Mouse (Mus musculus): ENCODE data around the gene Ccr4.

Gene Ccr4

DNA sequence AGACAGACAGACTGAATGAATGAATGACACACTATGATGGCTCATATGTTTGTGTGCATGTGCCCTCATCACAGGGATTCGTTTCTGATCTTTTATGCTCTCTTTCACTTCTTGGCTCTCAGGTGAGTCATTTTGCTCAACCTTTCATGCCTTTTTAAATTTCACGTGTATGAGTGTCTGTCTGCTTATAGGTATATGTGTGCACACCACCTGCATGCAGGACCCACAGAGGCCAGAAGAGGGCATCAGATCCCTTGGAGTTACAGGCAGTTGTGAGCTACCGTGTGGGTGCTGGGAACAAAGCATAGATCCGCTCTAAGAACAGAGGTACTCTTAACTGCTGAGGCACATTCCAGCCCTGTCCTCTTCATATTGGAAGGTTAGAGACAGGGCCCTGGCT, 36.0 kb downstream of the Ccr4 start:
- DNase-seq (ENCODE audit: low spot score), result no peak

DNA sequence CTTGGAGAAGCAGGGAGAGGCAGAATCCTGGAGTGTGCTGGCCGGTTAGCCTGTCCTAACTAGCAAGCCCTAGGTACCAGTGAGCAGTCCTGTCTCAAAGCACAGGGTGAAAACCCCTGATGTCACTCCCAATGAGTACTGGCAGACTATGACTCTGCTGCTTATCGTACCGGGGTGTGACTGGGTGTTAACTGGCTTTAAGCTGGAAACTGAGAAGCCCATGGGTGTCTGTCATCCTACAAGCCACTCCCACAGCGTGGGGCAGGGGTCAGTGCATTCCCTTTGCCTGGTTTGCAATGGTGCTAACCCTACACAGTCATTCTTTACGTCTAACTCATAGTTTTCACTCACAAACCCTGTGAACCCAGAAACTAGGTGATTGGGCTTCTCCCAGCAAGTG, 36.5 kb downstream of the Ccr4 start:
- DNase-seq (ENCODE audit: low spot score), result no peak

DNA sequence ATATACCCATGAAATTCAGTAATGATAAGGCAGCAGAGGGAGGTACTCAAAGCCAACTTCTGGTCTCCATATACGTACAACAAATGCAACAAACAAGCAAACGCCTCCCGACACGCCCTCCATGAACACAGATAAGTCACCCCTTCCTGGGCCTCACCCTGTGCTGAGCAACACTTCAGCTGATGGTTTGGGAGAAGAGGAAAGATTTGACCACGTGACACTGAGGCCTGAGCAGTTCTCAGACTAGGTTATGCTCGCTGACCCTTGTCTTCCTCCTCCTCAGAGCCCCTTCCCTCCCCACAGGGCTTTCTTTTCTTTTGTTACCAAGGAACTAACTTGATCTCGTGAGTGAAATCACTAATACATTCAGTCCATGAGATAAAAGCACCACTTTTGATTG, 37.8 kb downstream of the Ccr4 start:
- DNase-seq (ENCODE audit: low spot score), result no peak

DNA sequence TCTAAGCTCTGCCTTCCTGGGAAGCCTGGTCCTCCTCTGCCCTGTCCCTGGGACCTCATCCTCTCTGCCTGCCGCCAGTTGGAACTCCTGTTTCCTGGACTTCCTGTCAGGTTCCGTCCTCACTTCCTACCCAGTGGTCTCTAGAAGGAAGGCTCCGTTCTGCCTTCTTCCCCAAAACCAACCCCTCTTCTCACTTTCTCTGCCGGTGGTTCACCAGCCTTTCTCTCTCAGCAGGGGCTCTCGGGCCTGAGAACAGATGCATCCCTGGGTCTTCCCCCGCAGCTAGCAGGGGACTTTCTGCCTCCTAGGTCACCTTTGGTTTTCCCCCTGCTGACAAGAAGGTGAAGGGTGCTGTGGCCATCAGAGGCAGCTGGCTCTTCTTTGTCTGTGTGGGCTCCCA, 39.3 kb downstream of the Ccr4 start:
- DNase-seq (ENCODE audit: low spot score), result no peak

DNA sequence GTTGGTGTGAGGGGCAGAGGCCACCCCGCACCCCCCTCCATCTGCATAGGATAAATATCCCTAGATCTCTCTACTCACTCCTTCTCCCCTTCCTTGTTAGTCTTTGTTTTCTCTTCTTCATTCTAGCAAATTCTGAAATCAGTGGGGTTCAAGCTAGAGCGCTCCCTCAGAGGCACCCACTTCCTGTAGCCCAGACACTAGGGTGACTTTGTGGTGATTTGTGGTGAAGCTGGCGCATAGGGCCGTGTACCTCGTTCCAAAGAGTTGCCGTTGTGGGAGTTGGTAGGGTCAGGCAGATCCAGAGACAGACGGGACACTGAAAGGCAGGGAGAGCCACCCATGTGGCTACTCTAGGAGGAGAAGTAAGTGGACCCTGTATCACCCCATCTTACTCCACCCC, 42.1 kb downstream of the Ccr4 start:
- no peak for DNase-seq (ENCODE audit: low spot score)

DNA sequence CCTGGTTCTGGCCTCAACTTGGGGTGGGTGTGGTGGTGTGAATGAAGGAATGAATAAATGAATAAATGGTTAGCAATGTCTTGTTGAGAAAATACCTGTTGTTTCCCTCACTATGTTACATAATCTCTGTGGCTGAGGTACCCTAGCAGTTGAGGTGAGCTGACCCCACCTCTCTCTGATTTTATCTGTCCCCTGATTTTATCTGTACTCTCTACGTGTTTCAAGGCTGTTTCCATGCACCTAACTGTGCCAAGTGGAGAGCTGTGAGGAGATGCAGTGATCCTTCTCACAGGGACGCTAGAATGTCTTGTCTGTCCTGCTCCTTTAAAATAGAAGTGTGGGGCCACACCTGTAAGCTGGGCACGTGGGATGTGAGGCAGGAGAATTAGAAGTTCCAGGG, 46.3 kb downstream of the Ccr4 start:
- no peak for DNase-seq (ENCODE audit: low spot score)

DNA sequence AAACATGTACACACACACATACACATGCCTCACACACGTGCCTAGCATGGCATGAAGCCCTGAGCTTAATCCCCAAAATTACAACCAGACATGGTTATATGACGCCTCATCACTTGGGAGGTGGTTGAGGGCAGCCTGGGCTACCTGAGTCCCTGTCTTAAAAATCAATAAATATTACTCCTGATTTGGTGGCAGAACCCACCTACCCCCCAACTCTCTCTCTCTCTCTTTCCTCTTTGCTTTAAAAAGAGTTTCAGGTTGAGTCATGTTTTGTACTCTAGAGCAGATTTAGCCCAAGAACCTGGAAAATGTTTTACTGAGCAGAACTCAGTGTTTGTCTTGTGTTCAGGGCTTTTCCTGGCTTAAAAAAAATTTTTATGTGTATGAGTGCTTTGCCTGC, 49.3 kb downstream of the Ccr4 start:
- no peak for DNase-seq (ENCODE audit: low spot score)

DNA sequence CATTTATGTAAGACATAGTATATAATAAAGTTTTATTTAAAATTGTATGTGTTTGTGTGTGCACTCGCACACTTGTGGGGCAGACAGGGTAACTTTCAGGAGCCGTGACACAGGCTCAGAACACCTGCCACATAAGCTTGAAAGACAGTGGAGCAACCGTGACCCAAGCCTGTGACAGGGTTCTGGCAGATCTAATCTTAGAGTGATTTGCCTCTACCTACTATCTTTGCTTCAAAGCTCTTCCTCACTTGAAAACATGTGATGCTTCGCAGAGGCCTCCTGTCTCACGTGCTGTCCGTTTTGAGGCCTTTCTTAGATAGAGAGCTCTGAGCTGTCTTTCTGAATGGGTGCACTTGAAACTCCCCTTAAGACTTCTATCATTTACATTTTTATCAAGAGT, 52.3 kb downstream of the Ccr4 start:
- DNase-seq (ENCODE audit: low spot score), result no peak

DNA sequence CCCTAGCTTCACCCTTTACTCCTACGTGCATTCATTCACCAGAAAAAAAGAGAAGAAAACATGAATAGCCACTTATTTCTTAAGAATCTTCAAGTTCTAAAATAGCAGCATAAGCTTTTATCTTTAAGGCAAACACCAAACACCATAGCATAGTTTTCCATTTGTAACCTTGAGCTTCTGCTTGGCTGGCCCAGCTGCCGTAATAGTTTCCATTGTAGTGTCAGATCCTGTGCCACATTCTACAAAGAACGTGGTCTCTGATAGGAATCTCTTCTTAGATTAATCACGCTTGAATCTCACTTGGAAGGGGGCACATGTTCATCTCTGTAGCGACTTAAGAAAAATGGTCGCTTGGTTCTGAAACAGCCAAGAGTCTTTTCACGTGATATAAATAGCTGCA, 53.1 kb downstream of the Ccr4 start:
- DNase-seq (ENCODE audit: low spot score), result no peak

DNA sequence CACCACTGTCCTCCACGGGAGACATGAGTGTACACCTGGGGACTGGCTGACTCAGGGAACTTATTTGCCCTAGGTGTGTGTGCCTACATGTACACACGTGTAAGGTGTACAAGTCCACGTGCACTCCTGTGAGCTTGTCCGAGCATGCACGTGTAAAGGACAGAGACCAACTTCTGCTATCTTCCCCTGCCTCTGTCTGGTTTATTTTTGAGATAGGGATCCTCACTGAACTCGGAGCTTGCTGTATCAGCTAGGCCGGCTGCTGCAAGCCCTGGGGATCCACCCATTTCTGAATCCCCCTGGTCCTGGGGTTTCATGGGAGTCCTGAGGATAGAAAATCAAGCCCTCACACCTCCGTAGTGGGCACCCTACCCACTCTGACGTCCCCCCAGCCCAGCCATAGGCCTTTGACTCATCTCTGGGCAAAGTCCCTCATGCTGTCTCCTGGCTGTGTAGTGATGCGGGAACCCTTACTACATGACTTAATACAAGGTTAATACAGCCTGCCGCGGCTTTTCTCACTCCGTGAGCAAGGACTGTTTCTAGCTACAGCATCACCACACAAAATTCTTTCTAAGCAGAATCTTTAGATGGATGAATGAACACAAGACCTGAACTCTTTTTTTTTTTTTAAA, 55.5 kb downstream of the Ccr4 start:
- DNase-seq (ENCODE audit: low spot score), result no peak

DNA sequence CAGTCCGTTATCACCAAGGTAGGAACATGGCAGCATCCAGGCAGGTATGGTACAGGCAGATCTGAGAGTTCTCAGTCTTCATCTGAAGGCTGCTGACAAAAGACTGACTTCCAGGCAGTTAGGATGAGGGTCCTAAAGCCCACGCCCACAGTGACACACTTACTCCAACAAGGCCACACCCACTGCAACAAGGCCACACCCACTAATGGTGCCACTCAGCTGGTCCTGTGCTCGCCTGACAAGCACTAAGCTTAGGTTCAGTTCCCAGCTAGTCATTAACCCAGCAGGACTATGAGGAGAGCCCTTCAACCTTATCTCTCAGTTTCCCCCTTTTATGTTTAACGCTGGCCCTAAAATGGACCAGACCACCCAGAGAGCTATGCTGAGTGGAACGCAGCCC, 56.0 kb downstream of the Ccr4 start:
- DNase-seq (ENCODE audit: low spot score), result no peak

DNA sequence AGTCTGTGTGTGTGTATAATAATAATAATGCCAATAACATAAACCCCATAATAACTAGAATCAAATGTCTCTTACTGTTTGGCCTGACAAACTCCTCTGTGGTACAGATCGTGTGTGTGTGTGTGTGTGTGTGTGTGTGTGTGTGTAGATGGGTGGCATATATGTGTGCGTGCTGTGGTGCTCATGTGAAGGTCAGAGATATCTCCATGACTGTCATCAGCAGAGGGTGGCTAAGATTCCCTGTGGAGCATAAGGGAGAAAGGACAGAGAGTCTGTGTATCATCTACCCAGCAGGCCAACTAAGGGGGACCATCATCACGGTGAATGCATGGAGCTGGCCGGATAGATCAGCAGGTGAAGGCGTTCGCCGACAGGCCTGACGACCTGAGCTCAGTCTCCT, 57.8 kb downstream of the Ccr4 start:
- no peak for DNase-seq (ENCODE audit: low spot score)

DNA sequence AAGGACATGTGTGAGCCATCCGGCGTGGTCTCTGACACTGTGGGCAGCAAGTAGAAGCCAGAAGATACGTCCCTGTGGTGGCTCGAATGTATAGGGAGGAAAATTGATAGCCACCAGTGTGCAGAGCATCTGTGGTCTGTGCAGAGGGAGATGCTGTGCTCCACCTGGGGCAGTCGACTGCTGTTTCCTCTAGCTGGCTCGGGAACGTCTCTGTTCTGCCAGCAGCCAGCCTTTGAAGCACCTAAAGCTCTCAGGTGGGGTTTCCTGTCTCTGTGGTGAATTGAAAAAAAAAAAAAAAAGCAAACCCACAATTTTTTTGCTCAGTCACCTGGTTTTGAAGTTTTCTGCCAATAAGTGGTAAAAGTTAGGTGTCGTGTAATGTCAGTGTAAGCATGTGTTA, 61.4 kb downstream of the Ccr4 start:
- no peak for DNase-seq (ENCODE audit: low spot score)

DNA sequence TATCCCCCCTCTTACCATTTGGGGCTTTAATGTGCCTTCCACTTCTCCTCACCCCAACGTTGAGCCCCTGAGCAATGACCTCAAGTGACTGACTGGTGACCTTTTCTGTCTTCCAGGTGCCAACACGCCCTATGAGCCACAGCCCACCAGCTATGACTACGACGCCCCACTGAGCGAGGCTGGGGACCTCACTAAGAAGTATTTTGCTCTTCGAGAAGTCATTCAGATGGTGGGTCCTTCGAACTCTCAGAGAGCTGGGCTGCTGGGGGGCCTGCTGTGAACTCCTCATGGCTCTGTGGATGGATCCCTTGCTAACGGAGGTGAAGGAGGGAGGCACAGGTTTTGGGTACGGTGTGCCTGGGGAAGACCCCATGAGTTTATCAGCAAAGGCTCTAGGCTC, 61.8 kb downstream of the Ccr4 start:
- DNase-seq (ENCODE audit: low spot score), result no peak

DNA sequence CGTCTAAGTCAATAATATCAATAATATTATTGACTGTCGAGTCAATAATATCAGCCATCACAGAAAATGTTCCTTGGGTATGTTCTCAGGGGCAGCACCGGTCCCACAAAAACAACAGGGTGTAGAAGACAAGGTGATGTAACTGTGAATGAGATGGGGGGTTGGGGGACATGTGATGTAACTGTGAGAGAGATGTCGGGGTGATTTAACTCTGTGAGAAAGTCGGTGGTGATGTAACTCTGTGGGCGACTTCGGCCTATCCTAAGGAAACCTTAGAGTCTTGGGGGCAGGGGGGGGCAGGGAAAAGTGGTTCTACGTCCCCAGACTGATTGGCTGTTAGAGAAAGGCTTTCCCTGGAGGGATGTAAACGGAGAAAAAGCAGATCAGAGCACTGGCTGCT, 62.5 kb downstream of the Ccr4 start:
- DNase-seq (ENCODE audit: low spot score), result no peak

DNA sequence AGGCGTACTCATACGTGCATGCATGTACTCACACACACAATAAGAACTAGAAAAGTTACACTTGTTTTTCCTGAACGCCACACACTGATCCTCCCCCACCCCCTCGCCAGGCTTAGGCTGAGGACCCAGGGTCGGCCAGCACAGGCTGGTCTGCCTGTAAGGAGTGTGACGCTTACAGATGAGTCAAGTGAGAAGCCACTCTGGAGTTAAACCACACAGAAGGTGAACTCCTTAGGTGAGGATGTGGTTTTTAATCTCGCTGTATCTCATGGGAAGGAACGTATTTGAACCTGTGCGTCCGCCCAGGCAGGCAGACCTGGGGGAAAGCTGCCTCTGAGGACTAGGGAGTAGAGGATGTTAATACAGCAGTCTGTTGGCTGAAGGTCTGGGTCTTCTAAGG, 64.2 kb downstream of the Ccr4 start:
- no peak for DNase-seq (ENCODE audit: low spot score)

Data from testis, postnatal 10 days (tissue).